Mouse (Mus musculus) bone marrow macrophage, adult 2 months (primary cell): Measurements from ENCODE around the gene Zic5. TPM values are rescaled to one million over a fixed set of nuclear protein-coding genes. Genes with fewer than 3 reads are reported as not detected.

Experiments used
- H3K27ac ChIP-seq: 2 replicates; pipeline ENCODE4 v1.5.1; 2012; ENCODE audit warnings: low read depth, low read length; ENCODE audit not compliant: insufficient read depth
- H3K4me1 ChIP-seq: 2 replicates; pipeline ENCODE4 v1.6.1; 2012; ENCODE audit warnings: low read length; ENCODE audit not compliant: control insufficient read depth, insufficient read depth
- H3K4me3 ChIP-seq: 2 replicates; pipeline ENCODE4 v1.5.1; 2012; ENCODE audit warnings: mild to moderate bottlenecking, low read length, moderate library complexity; ENCODE audit not compliant: insufficient read depth
- CTCF ChIP-seq: IDR thresholded peaks from 2 replicates; pipeline ENCODE4 v1.5.1; 2012; ENCODE audit warnings: low read depth, mild to moderate bottlenecking, low read length, moderate library complexity
- POLR2A ChIP-seq: IDR thresholded peaks from 2 replicates; pipeline ENCODE4 v1.6.1; 2012; ENCODE audit warnings: mild to moderate bottlenecking, low read depth, low read length, borderline replicate concordance
- polyA plus RNA-seq: library from polyadenylated mRNA; stranded (reverse); fragments of >200 nt; gene quantifications from 2 replicates; pipeline ENCODE4 v1.2.4, GENCODE M21; 2012; ENCODE audit not compliant: missing spikeins, insufficient read depth, insufficient read length

Gene Zic5
- polyA plus RNA-seq, 1 experiment = not detected

DNA sequence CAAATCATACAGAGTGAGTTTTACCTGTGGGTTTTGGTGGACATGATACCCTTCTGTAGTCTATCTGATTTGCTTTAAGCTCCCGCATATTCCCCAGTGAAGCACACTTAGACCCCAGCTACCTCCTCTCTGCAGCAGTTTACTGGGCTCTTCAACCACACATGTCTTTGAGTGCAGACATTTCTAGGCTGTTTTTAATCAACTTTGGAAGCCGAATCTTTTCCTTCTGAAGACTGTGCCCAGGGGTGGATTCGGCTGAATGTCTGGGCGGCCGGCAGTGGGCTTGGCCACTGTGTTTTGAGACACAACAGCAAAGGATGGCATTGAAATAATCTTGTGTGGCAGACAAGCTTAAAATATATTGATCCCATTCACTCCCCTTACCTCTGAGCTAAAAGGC is 21.9 kb upstream of the Zic5 start:
- H3K4me1 ChIP-seq = no peaks in the 10 kb centered on the region
- no peak overlapping the region for H3K27ac ChIP-seq
- no peak overlapping the region for H3K4me3 ChIP-seq
- TF ChIP-seq POLR2A = no peak
- no peak for TF ChIP-seq CTCF

DNA sequence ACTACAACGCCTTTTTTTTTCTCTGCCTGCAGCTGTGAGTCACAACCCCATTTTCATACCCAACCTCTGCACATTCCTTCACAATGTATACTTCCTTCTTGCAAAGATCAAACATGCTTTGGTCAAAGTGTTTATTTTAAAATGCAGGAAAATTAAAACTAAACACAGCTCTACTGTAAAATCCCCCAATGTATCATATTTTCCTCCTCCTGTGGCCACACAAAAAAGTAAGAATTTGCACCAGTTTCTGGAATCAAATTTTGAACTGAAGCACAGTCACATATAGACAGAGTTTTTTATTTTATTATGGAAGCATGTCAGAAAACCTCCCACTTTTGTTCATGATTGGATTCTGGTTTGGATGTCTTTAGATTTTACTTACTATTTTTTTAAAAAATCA is 21.1 kb upstream of the Zic5 start:
- TF ChIP-seq POLR2A (no peak), CTCF (no peak)
- Histone ChIP-seq H3K4me1 (no peaks in the 10 kb centered on the region), H3K27ac (no peak overlapping the region), H3K4me3 (no peak overlapping the region)

DNA sequence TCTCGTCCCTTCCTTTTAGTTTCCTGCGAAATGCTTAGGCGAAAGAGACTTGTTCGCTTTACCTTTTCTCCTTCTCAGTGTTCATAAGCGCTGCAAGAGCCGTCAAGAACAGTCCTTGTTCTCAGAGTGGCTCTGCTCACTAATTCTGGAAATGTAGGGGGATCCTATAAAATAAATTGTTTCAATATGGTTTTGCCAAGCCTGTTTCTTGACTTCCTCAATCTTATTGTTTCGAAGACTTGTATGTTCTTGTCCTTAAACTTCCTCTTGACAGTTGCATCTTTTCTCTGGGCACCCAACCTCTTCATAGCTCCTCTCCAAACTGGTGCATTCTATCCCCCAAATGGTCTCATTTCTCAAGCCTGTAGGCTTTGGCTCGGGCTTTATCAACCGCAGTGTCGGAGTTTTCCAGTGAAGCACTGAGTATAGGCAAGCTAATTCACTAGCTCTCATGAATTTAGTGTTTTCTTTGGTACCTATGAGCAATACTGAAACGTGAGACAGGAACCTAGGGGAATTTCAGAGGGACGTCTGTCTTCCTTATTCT is 20.2 kb upstream of the Zic5 start:
- Histone ChIP-seq H3K4me1 (no peaks in the 10 kb centered on the region), H3K27ac (no peak overlapping the region), H3K4me3 (no peak overlapping the region)
- TF ChIP-seq CTCF (no peak), POLR2A (no peak)

DNA sequence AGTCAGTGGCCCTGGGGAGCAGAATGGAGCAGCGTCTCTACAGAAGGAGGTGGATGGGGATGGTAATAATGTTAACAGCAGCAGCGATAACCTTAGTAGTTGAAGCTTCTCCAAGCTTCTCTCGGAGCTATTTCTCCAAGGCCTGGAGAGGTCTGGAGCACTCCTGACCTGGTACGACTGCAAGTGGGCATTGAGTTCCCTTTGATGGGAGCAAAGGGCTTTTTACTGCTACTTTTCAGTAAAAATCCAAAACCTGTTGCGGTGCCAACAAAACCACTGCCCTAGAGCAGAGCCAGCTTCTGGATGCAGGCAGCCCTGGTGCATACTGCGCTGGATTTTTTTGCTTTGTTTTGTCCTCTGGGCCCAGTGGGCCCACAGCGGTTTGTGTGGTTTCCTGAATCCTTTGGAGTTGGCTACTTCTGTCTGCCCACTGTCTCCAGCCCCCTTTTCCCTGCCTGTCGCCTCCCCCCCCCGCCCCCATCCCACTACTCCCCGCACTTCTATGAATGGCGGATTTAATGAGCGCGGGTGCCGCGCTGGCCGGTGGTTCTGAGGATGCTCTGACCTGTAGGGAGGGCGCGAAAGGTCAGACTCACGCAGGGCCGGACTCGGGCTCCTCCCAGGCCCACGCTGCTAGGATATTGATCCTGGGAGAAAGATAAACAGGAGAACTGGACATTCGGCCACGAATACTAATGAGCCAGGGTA is 19.5 kb upstream of the Zic5 start:
- no peak overlapping the region for H3K27ac ChIP-seq
- TF ChIP-seq CTCF = no peak
- no peak for TF ChIP-seq POLR2A
- no peak overlapping the region for H3K4me3 ChIP-seq
- no peaks in the 10 kb centered on the region for H3K4me1 ChIP-seq

DNA sequence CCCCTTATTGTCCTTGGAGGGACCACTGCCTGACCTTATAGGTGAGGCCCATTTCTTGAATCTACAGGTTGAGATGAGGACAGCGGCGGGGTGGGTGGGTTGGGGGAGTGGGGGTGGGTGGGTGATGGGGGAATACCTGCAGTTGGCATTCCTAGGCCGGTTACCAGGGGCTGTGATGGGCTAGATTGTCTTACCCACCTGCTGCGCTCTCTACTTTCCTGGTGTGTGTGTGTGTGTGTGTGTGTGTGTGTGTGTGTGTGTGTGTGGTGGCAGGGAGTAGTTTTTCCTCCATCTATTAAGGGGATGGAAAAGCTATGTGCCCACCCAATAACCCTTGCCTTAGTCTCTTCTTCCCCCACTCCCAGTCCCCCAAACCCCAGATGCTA is 19.0 kb upstream of the Zic5 start:
- Histone ChIP-seq H3K4me3 (no peak overlapping the region), H3K27ac (no peak overlapping the region), H3K4me1 (no peaks in the 10 kb centered on the region)
- TF ChIP-seq CTCF (no peak), POLR2A (no peak)

DNA sequence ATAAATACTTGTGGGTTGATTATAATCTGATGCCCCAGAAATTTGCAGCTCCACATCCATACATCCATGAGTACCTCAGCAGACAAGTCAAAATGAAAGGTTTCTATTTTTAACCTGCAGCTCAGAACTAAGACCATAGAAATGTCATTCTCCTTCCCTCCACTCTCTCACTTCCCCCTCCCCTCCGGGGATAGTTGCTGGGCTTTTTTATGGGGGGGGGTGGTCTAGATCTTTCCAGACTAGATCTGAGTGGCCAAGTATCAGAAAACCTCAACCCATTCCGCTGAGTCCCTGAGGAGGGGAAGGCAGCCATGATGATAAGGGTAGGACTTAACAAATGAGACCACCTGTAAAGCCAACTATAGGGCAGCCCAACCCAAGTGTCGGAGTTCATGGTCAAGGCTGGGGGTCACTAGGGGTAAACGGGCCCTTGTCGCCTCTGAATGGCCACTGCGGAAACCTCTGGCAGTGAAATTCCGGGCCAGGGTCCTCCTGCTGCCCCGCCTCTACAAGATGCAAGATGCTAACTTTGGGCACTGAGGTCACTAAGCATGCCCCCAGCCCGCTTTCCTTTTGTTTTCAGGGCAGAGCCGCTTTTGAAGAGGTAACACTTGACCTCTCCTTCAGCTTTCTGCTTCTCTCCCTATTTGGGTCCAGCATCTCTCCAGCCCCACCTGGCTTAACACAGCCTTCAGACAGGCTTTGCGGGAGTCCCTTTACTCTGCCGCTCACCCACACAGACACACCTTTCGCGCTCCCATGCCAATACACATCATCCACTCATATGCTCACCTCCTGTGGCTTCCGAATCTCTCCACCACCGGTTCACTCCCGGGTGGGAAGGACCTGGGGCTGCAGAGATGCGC is 18.3 kb upstream of the Zic5 start:
- no peak overlapping the region for H3K4me3 ChIP-seq
- no peak for TF ChIP-seq CTCF
- TF ChIP-seq POLR2A = no peak
- no peaks in the 10 kb centered on the region for H3K4me1 ChIP-seq
- H3K27ac ChIP-seq = no peak overlapping the region

DNA sequence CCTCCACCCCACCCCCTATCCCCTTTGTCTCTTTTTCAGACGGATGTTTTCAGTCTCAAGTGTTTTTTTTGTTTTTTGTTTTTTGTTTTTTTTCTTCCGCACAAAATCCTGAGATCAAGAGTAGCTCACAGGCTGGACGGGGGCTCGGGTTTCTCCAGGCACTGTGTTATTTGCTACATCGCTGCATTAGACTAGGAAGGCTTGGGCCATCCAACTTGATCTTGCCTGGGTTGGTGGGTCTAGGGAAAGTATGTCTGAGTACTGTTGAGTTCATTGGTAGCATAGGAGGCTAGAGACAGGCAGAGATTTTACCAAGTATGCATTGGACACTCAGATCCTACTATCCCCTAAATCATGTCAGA is 17.5 kb upstream of the Zic5 start:
- Histone ChIP-seq H3K4me1 (no peaks in the 10 kb centered on the region), H3K27ac (no peak overlapping the region), H3K4me3 (no peak overlapping the region)
- no peak for TF ChIP-seq CTCF
- no peak for TF ChIP-seq POLR2A

DNA sequence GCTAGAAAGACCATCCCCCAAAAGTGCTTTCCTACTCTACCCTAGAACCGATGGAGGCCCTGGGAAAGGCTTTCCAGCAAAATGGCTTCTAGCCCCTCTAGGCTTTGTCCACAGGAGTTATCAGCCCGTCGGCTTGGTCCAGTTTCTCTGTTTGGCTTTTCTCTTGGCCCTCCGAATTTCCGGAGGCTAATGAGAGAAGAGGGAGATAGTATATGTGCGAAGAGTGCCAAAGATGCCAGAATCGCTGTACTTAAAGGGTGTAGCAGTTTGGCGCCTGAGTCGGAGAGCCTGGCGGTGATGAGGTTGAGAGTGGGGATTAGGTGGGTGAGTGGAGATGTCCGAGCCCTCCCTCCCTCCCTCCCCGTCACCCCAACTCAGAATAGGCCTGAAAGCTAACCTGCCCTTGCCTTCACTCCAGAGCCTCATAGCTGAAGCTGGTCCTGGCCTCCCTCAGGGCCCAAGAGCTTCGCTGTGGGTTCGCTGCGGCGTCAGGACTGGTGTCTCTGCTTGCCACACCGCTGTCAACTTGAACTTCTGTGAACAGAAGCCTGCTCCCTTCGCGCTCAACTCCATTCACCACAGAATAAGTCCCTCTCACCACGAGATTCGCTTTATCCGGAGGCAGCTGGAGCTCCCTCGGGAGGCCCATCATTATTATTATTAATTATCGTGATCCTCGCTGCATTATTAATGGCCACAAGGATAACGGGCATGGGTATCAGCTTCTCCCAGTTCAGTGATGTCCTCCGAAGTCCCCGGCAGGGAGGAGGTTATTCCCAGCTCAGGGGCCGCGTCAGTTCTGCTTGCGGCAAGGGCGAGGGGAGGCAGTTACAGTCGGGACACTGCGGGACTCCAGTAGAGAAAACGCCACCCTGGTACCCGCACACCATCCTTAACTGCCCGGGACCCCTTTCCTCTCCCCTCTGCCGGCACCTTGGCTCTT is 16.9 kb upstream of the Zic5 start:
- no peak for TF ChIP-seq CTCF
- TF ChIP-seq POLR2A = no peak
- Histone ChIP-seq H3K4me3 (no peak overlapping the region), H3K27ac (no peak overlapping the region), H3K4me1 (no peaks in the 10 kb centered on the region)

DNA sequence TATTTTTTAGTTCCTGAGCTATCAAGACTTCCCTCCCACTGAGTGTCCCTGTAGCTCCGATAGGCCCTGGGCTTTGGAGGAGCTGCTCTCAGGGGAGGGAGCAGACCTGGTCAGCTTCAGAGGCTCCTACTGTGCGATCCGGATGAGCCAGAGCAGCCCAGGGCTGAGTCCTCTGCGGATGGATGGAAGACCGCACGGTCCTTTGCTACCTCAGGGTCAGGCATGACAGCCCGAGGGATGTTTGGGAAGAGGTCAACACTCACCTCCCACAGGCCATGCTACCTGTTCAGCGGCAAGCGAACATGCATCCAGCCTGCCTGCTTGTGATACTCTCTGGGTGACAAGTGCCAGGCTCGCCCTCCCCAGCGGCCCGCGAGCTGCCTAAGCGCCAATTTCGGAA is 15.7 kb upstream of the Zic5 start:
- no peak for TF ChIP-seq POLR2A
- no peak for TF ChIP-seq CTCF
- no peaks in the 10 kb centered on the region for H3K4me1 ChIP-seq
- no peak overlapping the region for H3K4me3 ChIP-seq
- H3K27ac ChIP-seq = no peak overlapping the region
